Mouse (Mus musculus) embryonic facial prominence, embryonic 11.5 days (tissue): ENCODE measurements around the gene Iqcf1. TPM values are rescaled to one million over a fixed set of nuclear protein-coding genes. Genes with fewer than 3 reads are reported as not detected.

Experiments used
- ATAC-seq: fragments of 200-750 bp; cut with Nextera tagmentation; replicated peaks from 2 replicates; pipeline ENCODE4 v1.8.0; 2017; ENCODE audit warnings: low read depth; ENCODE audit not compliant: insufficient number of reproducible peaks, low FRiP score, low TSS enrichment
- DNase-seq: peaks from one replicate; pipeline ENCODE4 v3.0.0-alpha.2; 2015; ENCODE audit warnings: low spot score
- H3K27ac ChIP-seq: fragments of 300-500 bp; sonication (generic); replicated peaks from 2 replicates; pipeline ENCODE4 v1.5.1; 2014; ENCODE audit warnings: mild to moderate bottlenecking, low read depth, low read length, control low read depth
- H3K27me3 ChIP-seq: fragments of 300-500 bp; sonication (generic); 2 replicates; pipeline ENCODE4 v1.6.1; 2014; ENCODE audit warnings: mild to moderate bottlenecking, low read length, moderate library complexity, mixed read lengths; ENCODE audit not compliant: control insufficient read depth, insufficient read depth
- H3K36me3 ChIP-seq: fragments of 300-500 bp; sonication (generic); replicated peaks from 2 replicates; pipeline ENCODE4 v1.6.1; 2014; ENCODE audit warnings: low read depth, mild to moderate bottlenecking, low read length, moderate library complexity, mixed read lengths; ENCODE audit not compliant: control insufficient read depth, insufficient read depth
- H3K4me1 ChIP-seq: fragments of 300-500 bp; sonication (generic); 2 replicates; pipeline ENCODE4 v1.6.1; 2014; ENCODE audit warnings: low read length, mixed read lengths; ENCODE audit not compliant: control insufficient read depth, insufficient read depth
- H3K4me2 ChIP-seq: fragments of 300-500 bp; sonication (generic); 2 replicates; pipeline ENCODE4 v1.6.1; 2014; ENCODE audit warnings: low read depth, mild to moderate bottlenecking, control low read depth, low read length, moderate library complexity
- H3K4me3 ChIP-seq: fragments of 300-500 bp; sonication (generic); 2 replicates; pipeline ENCODE4 v1.5.1; 2014; ENCODE audit warnings: low read depth, low read length, control low read depth
- H3K9ac ChIP-seq: fragments of 300-500 bp; sonication (generic); replicated peaks from 2 replicates; pipeline ENCODE4 v1.6.1; 2014; ENCODE audit warnings: mild to moderate bottlenecking, control low read depth, low read length
- H3K9me3 ChIP-seq: fragments of 300-500 bp; sonication (generic); replicated peaks from 2 replicates; pipeline ENCODE4 v1.6.1; 2016; ENCODE audit warnings: mild to moderate bottlenecking, low read length, inconsistent platforms, mixed read lengths; ENCODE audit not compliant: control insufficient read depth
- WGBS: fragments of 180-500 bp; shearing (Covaris S2); extraction: QIAGEN DNeasy Blood & Tissue Kit; methylation state at CpG from one replicate; pipeline ENCODE4 v1.1.7; 2014; 5-methylcytosine and 5-hydroxymethylcytosine counted together
- polyA plus RNA-seq: library from polyadenylated mRNA; unstranded; fragments of >200 nt; fragmentation: Nextera tagmentation; extraction: Ambion mirVana; gene quantifications from 2 replicates; pipeline ENCODE4 v1.2.1, GENCODE M21; 2014

Gene Iqcf1
- polyA plus RNA-seq, 1 experiment from 2014 or later, result not detected

DNA sequence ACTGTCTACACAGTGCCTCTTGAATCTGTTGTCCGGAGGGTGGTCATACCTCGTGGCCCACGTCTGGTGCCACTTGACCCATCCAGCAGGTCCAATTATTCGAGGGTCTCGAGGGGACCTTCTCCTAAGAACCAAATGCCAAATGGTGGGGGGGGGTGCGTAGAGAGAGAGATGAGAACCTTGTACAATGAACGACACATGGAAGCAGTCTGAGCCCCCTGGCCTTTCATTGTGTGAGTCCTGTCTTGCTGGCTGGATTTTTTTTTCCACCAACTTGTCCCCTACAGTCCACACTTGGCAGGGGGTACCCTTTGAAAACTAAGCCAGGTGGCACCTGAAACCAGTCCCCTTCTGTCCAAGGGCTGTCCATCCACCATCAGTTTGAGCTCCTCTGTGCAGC is 32.0 kb upstream of the Iqcf1 start:
- Histone ChIP-seq H3K4me1 (peaks cover 7% of the 10 kb centered on the region; the same call in 1 of the 2 replicates), H3K36me3 (peaks cover 6% of the 10 kb centered on the region), H3K27me3 (no peaks in the 10 kb centered on the region), H3K9ac (no peak overlapping the region), H3K9me3 (no peaks in the 10 kb centered on the region), H3K4me3 (no peak overlapping the region), H3K4me2 (no peak overlapping the region), H3K27ac (no peak overlapping the region)
- ATAC-seq (no peak), DNase-seq (no peak)
- WGBS, result 80% methylated on average over 7 of the region's 7 CpGs

DNA sequence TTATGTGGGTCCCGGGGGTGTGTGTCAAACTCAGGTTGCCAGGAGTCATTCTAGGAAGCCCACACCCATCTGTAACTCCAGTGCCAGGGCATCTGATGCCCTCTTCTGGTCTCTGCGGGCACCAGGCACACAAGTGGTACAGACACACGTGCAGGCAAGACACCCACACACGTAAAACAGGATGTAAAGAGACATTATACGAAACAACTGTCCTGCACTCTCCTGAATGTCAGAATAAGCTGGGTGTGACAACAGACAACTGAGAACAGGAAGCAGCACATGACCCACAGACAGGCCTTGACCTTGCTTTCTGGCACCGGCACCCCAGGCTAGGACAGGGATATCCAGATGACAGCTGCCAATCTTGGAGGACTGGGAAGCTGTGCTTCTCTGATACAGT is 30.4 kb upstream of the Iqcf1 start:
- ATAC-seq (no peak), DNase-seq (no peak)
- Histone ChIP-seq H3K4me2 (no peak overlapping the region), H3K9ac (no peak overlapping the region), H3K27me3 (no peaks in the 10 kb centered on the region), H3K27ac (no peak overlapping the region), H3K9me3 (no peaks in the 10 kb centered on the region), H3K36me3 (no peaks in the 10 kb centered on the region), H3K4me1 (peaks cover 7% of the 10 kb centered on the region; the same call in 1 of the 2 replicates), H3K4me3 (no peak overlapping the region)
- WGBS, result 60% methylated on average over 6 of the region's 6 CpGs

DNA sequence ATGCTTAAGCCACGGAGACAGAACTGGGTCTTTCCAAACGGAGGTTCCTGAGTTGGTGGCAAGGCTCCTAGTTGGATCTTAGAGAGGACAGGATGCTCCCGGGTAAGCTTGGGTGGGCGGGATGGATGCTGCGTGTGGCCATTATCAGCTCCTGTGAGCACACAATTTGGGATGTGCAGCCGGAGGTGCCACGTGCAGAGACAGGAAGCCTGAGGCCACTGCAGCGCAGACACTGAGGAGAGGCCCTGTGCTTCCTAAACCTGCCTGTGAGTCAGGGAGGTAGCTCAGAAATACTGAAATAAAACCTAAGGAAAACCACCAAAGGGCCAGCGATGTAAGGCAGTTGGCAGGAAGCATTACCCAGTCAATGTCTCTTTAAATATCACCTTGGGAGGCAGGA is 30.0 kb upstream of the Iqcf1 start:
- Histone ChIP-seq H3K4me3 (no peak overlapping the region), H3K4me1 (peaks cover 12% of the 10 kb centered on the region), H3K27ac (no peak overlapping the region), H3K4me2 (no peak overlapping the region), H3K27me3 (no peaks in the 10 kb centered on the region), H3K9me3 (no peaks in the 10 kb centered on the region), H3K36me3 (no peaks in the 10 kb centered on the region), H3K9ac (no peak overlapping the region)
- WGBS, result 58% methylated on average over 9 of the region's 9 CpGs
- ATAC-seq (no peak), DNase-seq (no peak)

DNA sequence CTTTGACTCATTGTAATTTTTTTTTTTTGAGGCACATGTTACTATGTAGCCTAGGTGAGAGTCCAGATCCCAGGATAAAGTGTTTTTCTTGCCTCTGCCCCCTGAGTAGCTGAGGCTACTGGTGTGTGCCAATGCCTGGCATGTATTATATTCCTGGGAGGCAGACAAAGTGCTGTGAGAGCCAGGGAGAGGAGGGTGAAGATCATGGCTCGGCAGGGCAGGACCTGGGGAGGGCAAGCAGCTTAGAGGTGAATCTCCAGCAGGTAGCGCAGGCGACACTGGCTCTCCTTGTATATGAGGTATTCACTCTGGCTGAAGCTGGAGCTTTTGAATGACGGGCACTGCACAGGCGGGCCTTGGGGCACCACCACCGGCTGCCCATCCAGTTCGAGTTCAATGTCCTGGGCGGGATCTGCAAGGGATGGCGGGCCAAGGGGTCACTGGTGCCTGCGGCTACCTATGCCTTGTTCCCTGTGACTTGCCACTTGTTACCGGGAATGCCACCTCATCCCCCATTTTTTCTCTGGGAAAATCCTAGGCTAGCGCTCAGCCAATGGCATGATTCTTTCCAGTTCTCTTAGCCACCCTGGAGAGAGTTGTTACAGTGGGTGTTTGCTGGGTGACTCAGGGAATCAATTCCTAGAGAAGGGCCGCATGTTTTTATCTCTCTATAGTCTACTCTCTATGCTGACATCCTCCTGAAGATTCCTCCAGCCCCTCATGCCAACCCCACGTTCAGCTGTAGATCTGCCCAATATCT is 28.6 kb upstream of the Iqcf1 start:
- Histone ChIP-seq H3K27me3 (no peaks in the 10 kb centered on the region), H3K4me2 (no peak overlapping the region), H3K4me1 (peaks cover 5% of the 10 kb centered on the region), H3K36me3 (no peaks in the 10 kb centered on the region), H3K9me3 (no peaks in the 10 kb centered on the region), H3K27ac (no peak overlapping the region), H3K4me3 (no peak overlapping the region), H3K9ac (no peak overlapping the region)
- DNase-seq (no peak), ATAC-seq (no peak)
- WGBS, result 57% methylated on average over 14 of the region's 14 CpGs

DNA sequence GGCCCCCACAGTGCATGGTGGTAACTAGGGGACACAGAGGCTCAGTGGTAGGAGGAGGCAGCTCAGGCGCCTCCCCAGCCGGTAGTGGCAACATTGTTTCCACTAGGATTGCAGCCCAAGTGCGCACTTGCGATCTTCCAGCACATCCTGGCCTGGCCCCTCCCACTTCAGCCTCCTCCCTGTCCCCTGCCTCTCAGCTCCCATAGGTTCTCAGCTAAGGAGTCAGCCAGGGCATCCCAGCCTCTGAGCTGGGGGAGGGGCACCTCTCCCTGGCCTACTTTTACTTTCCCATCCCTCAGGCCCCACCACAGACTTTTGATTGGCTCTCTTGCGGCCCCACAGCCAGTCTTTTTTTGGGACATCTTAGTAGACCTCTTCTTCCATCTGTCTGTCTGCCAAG is 27.9 kb upstream of the Iqcf1 start:
- H3K36me3 ChIP-seq, result no peaks in the 10 kb centered on the region
- H3K27ac ChIP-seq, result no peak overlapping the region
- H3K4me3 ChIP-seq, result no peak overlapping the region
- H3K27me3 ChIP-seq, result no peaks in the 10 kb centered on the region
- ATAC-seq (no peak), DNase-seq (peak; percentile 64)
- peak overlapping the region; percentile 1; the same call in 1 of the 2 replicates for H3K9ac ChIP-seq
- 6% methylated on average over 5 of the region's 5 CpGs for WGBS
- no peak overlapping the region for H3K4me2 ChIP-seq
- H3K4me1 ChIP-seq, result peaks cover 10% of the 10 kb centered on the region
- H3K9me3 ChIP-seq, result no peaks in the 10 kb centered on the region

DNA sequence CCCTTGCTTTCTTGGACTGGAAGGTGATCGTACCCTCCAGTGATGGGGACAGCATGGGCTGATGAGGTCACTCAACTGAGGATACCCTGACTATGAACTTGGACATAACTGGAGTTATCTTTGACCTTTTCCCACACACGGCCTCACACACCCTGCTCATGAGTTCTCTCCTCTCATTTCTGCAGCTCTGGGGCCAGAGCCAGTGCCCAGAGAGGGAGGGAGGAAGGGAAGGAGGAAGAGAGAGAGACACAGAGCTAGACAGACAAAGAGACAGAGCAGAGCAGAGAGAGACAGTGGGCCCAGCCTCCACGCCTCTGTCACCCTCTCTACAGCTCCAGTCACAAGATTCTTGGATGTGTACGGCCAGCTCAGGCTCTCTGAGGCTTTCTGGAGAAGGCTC is 27.4 kb upstream of the Iqcf1 start:
- no peaks in the 10 kb centered on the region for H3K27me3 ChIP-seq
- H3K9me3 ChIP-seq, result no peaks in the 10 kb centered on the region
- peaks cover 10% of the 10 kb centered on the region for H3K4me1 ChIP-seq
- DNase-seq, result no peak
- no peak overlapping the region for H3K27ac ChIP-seq
- no peak overlapping the region for H3K4me3 ChIP-seq
- 63% methylated on average over 4 of the region's 4 CpGs for WGBS
- no peak for ATAC-seq
- no peak overlapping the region for H3K9ac ChIP-seq
- H3K4me2 ChIP-seq, result no peak overlapping the region
- H3K36me3 ChIP-seq, result no peaks in the 10 kb centered on the region

DNA sequence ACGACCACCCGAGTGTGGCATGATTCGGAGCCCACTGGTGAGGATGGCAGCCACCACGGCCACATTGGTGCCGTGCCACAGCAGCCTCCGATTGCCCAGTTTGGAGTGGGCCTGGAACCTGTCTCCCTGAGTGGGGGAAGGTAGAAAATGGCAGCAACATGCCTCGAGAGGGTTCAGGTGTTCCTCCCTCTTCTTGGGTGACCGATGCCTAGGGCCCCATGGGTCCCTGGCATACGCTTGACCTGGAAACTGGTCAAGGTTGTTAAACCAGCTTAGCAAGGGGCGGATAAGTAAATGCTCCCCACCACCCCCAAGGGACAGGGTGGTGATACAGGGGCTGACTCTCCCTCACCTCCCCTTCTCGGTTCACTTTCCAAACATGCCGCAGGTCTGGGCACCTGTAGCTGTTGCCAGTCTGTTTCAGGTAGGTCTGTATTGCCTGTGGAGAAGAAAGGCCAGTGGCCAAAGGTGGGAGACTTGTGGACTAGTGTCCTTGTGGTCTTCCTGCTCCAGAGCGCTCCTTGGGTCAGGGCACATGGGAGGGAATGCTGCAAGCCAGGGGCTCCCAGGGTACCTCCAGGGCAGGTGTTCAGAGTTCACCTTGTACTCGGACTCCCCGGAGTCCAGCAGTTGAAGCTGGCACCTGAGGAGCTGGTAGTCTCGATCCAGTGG is 26.6 kb upstream of the Iqcf1 start:
- Histone ChIP-seq H3K4me3 (no peak overlapping the region), H3K27me3 (no peaks in the 10 kb centered on the region), H3K27ac (no peak overlapping the region), H3K9me3 (no peaks in the 10 kb centered on the region), H3K36me3 (no peaks in the 10 kb centered on the region), H3K9ac (no peak overlapping the region), H3K4me2 (no peak overlapping the region), H3K4me1 (peaks cover 10% of the 10 kb centered on the region)
- no peak for DNase-seq
- ATAC-seq, result no peak
- 93% methylated on average over 16 of the region's 16 CpGs for WGBS

DNA sequence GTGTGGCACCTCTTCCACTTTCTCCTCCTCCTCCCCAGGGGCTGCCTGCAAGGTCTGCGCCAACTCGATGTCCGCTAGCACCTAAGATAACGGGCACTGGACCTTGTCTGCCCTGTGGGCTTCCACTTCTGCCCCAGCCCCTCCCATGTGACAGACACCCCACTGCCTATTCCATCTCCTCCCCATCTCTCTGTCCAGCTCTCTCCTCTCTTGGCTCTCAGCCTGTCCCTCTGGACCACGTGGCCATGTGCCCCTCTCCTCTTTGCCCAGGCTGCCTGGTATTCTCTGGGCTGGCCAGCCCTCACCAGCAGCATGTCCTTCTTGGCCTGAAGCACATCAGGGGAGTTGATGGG is 26.0 kb upstream of the Iqcf1 start:
- H3K9me3 ChIP-seq, result no peaks in the 10 kb centered on the region
- H3K4me1 ChIP-seq, result peaks cover 10% of the 10 kb centered on the region
- H3K9ac ChIP-seq, result peak overlapping the region; percentile 32; the same call in 1 of the 2 replicates
- no peak for ATAC-seq
- no peak for DNase-seq
- no peak overlapping the region for H3K4me2 ChIP-seq
- H3K36me3 ChIP-seq, result no peaks in the 10 kb centered on the region
- 69% methylated on average over 5 of the region's 5 CpGs for WGBS
- H3K27me3 ChIP-seq, result no peaks in the 10 kb centered on the region
- no peak overlapping the region for H3K4me3 ChIP-seq
- no peak overlapping the region for H3K27ac ChIP-seq
